Mouse (Mus musculus) small intestine, adult 2 months (tissue): ENCODE results near the gene Alkbh6.

Experiments used
- CTCF ChIP-seq: fragments of 200-500 bp; IDR thresholded peaks from 2 replicates; pipeline ENCODE4 v1.5.1; 2012; ENCODE audit warnings: low read depth, mild to moderate bottlenecking, control low read depth, inconsistent platforms, low read length, moderate library complexity, mixed read lengths; ENCODE audit not compliant: insufficient replicate concordance, insufficient read length; ENCODE audit errors: extremely low read depth
- POLR2A ChIP-seq: fragments of 200-500 bp; IDR thresholded peaks from 2 replicates; pipeline ENCODE4 v1.6.1; 2012; ENCODE audit warnings: low read depth, mild to moderate bottlenecking, control low read depth, inconsistent platforms, low read length, moderate library complexity

GRCm38 (mm10) chr7:30362652-30363343 is 54.3 kb downstream of the Alkbh6 start, which contains the start of gene Lrfn3:
- TF ChIP-seq POLR2A = no peak
- TF ChIP-seq CTCF = no peak
